Mouse (Mus musculus): ENCODE data around the gene Itga2b.

The Itga2b gene

DNA sequence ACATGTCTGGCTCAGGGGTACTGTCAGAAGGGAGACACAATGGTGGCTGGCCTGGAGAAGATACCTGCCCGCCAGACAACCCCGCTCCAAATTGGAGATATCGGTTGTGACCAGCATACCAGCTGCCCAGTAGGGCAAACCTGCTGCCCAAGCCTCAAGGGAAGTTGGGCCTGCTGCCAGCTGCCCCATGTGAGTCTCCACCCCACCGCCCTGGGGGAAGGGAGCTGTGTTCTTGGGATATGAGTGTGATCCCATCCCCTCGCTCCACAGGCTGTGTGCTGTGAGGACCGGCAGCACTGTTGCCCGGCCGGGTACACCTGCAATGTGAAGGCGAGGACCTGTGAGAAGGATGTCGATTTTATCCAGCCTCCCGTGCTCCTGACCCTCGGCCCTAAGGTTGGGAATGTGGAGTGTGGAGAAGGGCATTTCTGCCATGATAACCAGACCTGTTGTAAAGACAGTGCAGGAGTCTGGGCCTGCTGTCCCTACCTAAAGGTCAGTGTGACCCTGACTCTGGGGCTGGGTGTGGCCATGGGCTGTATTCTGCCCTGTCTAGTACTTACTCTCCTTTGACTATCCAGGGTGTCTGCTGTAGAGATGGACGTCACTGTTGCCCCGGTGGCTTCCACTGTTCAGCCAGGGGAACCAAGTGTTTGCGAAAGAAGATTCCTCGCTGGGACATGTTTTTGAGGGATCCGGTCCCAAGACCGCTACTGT is 34.0 kb downstream of the Itga2b start:
- peak; percentile 21 for DNase-seq

DNA sequence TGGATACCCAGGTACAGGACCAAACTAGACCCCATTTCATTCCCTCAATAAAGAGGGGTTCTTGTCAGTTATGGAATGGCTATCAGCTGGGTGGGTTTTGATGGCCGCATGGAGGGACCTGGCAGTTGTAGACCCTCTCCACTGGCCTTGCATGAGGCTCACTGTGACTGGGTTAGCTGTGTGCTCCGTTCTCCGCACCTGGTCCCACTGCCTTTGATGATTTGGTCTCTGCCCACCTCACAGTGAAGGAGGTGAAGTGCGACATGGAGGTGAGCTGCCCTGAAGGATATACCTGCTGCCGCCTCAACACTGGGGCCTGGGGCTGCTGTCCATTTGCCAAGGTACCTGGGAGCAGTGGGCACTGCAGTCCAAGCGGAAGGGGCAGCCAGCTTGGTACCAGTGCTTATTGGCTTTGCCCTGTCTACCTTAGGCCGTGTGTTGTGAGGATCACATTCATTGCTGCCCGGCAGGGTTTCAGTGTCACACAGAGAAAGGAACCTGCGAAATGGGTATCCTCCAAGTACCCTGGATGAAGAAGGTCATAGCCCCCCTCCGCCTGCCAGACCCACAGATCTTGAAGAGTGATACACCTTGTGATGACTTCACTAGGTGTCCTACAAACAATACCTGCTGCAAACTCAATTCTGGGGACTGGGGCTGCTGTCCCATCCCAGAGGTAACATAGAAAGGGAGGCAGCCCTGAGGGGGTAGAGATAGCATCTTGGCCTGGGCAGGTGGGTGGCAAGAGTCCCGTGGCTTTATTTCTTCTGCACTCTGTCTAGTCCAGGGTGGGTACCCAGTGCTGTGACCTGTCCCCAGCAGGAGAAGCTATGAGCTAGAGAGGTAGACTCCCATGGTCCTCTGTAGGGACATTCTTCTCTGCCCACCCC is 34.9 kb downstream of the Itga2b start:
- peak; percentile 9 for DNase-seq

DNA sequence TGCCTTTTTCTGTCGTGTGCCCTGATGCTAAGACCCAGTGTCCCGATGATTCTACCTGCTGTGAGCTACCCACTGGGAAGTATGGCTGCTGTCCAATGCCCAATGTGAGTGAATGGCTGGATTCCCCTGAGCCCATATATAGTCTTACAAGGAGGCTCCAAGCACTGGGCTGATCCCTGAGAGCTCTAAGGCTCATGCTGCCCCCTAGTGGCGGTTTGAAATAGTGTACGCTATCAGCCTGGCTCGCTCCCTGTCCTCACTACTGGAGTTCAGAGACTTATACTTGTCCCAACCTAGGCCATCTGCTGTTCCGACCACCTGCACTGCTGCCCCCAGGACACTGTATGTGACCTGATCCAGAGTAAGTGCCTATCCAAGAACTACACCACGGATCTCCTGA is 35.5 kb downstream of the Itga2b start:
- DNase-seq = peak; percentile 89

DNA sequence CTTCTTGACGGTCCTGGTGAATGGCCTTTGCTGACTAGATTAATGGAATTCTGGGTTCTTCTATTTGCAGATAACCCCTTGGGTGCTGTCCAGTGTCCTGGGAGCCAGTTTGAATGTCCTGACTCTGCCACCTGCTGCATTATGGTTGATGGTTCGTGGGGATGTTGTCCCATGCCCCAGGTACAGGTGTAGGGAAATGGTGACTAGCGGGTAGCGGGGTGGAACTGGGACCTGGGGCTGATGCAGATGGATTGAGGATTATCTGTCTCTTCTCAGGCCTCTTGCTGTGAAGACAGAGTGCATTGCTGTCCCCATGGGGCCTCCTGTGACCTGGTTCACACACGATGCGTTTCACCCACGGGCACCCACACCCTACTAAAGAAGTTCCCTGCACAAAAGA is 36.1 kb downstream of the Itga2b start:
- DNase-seq = no peak

DNA sequence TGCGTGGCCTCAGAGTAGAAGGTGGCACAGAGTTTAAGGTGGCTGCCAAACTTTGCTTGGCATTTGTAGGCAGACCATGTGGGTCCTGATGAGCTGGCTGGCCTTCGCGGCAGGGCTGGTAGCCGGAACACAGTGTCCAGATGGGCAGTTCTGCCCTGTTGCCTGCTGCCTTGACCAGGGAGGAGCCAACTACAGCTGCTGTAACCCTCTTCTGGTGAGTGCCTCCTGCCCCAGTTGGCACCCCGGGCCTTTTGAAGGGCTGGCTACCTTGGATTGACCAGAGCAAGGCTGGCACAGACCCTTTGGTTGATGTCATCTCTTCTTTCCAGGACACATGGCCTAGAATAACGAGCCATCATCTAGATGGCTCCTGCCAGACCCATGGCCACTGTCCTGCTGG is 37.0 kb downstream of the Itga2b start:
- no peak for DNase-seq

DNA sequence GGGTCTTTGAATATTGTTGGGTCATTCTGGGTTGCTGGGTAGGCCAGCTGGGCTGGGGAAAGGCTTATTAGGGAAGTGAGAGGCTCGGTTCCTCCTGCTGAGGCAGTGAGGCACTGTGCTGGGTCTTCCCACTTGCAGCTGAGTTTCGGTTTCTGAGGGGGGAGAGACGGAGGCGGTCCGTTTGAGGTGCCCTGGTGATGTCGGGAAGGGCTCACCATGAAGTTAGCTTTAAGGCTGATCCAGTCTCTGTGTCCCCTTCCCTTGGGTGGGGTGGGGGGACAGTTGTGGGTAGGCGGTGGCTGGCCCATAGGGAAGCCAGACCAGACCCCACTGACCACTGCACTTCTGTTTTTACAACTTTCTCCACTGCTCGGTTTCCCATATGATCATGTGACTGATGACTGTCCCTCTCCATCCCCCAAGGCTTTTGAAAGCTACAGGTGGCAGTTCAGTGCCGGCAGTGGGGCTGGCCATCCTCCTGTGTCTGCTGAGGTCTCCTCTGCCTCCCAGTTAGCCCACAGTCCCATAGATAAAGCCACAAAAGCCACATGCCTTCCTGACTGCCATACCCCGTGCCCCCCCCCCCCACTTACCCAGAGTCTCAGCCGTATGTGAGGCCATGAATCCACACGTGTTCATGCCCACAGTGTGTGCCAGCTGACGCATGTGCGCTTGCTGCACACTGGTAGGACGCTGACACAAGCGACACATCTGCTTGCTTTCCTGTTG is 37.6 kb downstream of the Itga2b start:
- no peak for DNase-seq

DNA sequence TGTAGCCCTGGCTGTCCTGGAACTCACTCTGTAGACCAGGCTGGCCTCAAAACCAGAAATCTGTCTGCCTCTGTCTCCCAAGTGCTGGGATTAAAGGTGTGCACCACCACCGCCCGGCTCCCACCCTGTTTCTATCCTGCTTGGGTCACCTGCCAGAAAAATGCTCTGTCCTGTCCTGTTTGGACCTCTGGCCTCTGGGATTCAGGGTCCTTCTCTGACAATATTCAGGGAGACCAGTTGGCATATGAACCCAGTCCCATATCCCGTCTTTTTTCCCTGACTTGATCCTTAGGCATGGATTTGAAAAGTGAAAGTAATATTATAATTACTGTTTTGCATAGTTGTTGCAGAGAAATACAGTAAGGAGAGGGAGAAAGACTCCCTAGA is 38.2 kb downstream of the Itga2b start:
- DNase-seq = no peak

DNA sequence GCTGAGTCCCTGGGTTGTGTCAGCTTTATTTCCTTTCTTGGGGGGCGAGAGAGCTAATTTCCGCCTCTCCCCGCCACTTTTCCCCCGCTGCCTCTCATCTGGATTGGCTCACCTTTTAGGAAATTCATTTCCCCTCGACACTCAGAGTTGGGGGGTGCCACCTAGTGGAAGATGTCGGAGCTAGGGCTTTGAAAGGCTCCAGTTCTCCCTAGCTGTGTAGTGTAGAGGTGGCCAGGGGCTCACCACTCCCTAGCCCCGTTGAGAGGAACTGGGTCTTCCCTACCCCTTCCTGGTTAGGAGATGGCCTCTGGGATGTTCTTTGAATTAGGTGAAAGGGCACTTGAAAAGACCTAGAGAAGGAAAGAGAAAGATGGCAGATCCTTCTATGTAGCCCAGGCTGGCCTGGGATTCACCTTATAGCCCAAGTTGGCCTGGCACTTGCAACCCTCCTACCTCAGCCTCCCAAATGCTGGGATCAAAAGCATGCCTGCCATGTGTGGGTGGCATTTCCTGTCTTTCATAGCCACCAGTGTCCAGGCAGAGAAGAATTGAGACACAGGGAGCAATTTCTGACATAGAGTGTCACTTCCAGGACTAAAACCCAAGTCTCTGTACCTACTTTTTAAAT is 38.8 kb downstream of the Itga2b start:
- DNase-seq = peak; percentile 84

DNA sequence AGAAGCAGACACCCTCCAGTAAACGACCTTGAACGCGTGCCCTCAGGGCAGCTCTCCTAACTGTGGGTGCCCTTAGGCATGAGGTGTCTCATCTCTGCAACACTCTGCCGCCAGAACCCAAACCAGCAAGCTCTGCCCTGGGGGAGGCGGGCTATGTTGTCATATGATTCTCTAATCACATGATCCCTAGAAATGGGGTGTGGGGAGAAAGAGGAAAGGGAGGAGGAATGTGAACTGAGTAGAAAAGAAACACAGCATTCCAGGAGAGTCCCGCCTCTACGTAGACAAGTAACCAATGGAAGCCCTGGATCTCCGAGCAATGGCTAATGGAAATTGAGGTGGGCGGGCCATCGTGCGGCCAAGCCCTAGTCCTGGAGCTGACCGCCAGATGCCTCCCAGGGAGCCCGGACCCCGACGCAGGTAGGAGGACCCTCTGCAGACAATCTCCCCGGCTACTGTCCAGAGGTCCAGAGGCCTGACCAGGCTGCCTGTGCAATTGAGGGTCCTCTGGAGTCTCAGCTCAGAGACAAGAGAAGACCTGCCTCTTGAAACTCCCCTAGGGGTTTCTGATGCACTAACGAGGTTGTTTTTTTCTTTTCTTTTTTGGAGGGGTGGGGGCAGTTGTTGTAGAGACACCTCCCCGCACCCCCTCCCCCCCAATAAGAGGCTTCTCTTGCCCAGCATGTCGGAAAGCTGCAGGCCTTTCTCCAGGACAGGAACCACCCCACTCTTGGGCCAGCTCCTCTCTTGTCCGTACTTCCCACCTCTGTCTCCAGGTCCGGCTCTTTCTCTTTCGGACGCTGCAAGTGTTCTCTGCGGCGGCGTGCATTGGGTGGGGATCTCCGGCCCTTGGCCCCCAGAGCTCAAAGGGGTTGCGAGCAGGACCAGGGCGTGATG is 39.6 kb downstream of the Itga2b start, which contains the start of gene Grn:
Gene Grn, plus strand, starts transcription at position 195 of the 897 bp plus-strand sequence.
- peak; percentile 95 for DNase-seq

DNA sequence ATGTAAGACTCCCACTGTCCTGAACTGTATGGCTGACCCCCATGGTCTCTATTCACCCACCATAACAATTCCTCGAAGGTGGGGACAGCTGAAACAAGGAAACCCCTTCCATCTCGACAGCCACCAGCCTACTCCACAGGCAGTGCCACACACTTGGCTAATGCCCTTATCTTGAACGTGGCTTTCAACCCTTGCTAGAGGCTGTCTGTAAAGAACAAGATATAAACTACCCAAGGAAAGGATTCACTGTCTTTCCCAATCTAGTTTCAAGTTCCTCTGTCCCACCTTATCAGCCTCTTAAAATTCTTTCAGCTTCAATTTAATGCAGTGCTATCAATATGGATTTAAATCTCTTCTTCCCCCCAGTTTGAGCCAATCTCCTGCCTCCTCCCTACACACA is 40.4 kb downstream of the Itga2b start:
- no peak for DNase-seq

DNA sequence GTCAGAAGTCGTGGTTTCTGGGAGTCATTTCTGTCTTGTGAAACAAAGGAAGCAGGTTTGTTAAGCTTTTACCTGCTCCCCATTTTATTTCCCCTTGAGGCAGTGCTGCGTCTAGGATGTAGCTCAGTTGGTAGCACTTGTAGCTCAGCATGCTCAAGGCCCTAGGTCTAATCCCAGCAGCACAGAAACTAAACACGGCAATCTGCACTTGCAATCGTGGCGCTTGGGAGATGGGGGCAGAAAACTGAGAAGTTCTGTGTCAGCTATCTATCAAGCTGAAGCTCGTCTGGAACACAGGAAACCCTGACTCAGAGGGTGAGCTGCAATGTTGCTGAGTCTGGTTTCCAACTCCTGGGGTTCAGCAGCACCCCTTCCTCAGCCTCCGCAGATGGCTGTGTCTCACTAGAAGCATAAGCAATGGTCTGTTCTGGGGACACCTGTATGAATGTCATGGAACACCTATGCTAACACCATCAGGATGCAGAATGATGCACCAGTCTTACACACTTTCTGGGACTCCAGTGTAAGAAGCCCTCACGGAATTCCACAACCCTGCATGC is 40.9 kb downstream of the Itga2b start:
- DNase-seq = no peak

DNA sequence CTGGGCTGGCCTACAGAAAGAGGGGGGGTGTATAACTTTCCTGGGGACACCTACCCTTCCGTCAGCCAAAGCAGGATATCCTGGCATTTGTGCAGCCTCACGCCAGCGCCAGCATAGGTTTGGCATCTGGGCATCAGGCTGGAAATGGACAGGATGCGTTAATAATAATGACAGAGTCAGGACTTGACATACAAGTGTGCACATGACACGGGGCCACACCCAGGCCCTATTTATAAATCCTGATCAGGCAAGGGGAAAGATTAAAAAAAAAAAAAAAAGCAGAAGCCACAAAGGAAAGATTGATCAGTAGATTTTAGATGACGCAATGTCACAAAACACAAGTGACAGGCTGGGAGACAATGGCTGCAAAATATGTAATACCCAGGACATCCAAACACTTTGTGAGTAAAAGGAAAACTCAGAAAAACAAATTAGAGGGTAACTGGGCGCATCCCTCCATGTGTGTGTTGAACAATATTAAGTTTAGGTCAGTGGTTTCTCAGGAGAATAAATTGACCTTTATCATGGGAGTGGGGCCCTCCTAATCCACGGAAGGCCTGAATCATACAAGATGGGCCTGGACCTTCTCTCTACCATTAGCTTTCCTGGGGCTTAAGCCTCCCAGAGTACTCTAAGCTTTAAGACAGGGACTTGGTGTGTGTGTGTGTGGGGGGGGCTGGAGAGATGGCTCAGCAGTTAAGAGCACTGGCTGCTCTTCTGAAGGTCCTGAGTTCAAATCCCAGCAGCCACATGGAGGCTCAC is 44.2 kb downstream of the Itga2b start:
- no peak for DNase-seq

DNA sequence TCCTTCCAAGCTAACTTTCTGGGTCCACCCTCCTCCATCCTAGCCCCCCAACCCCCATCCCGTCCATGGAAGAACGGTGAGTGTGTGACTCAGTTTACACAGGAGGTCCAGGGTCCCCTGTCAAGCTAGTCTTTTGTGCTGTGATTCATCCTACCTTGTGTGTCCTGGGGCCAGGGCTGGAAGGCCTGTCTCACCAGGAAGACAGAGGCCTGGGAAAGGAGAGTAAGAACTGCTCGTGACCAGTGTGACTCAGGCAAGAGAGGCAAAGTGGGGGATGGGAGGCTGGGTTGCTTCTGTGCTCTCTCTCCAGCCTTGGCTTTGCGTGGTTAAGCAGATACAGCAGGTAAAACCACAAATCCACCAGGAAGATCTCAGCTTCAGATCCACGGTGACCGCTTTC is 45.3 kb downstream of the Itga2b start:
- DNase-seq = no peak

DNA sequence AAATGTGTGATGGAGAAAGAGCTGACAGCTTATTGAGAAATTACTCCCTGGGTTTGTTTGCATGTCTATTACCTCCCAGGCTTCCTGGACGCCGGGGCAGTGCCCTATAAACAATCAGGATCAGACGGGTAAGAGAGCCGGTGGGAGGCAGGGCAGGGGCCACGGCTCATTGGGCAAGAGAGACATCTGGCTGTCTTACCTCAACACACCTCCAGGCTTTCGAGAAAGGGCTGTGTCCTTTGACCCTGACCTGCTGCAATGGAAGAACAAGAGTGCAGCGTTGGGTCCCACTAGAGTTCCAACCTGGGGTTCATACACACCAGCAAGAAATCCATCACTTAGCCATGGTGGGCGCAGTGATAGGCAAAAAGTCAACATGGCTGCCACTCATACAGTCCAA is 48.4 kb downstream of the Itga2b start:
- DNase-seq = no peak

DNA sequence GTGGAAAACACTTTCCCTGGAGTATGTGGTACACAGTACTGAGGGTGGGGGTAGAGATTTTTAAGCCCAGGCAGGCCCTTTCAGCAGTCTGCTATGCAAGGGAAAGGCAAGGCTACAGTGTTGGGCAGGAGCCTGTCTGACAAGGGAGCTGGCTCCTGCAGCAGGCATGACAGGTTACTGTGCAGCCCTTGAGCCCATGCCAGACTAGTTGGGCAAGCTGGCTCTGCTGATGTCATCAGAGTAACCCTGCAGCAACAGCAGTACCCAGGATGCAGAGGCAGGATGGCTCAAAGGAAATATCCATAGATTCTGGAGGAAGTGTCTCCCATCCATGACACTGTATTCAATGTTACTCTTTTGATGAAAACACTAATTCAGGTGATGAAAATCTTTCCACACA is 51.0 kb downstream of the Itga2b start:
- no peak for DNase-seq

DNA sequence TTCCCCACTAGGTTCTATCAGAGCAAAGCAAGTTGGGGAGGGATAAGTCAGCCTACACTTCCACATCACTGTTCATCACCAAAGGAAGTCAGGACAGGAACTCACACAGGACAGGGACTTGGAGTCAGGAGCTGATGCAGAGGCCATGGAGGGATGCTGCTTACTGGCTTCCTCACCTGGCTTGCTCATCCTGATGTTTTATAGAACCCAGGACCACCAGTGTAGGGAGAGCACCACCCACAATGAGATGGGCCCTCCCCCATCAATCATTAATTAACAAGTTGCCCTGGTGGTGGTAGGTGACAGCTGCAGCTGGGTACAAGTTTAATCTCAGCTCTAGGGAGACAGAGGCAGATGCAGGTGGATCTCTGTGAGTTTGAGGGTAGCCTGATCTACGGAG is 52.8 kb downstream of the Itga2b start:
- DNase-seq = no peak

DNA sequence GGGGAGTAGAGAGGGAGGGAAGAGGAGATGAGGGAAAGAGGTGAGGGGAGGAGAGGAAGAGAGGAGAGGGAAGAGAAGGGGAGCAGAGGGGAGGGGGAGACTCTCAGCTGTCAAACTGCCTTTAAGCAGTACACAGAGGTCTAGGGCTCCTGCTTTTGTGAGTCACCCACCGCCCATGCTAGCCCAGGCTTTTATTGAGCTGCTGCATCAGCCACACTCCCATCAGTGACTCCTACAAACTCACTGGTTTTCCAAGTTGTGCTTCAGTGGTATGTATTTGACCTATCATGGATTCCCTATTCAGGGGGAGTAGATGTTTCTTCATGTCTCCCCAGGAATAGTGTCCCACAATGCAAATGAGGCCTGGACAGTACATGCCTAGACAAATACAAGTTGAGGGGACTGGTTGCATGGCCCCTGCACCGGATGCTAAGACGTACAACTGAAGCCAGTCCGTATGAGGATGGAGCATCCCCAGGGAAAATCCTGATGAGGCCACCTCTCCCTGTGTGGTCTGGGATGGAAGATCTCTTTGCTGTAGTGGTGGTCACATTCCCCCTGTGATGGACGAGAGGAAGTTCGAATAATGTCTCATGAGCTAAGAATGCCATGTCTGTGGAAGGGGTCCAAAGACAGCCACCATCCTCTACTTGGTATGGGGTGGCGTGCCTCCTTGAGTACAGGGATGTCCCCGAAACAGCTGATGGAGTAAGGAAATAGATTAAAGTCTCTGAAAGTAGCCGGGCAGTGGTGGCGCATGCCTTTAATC is 54.7 kb downstream of the Itga2b start:
- no peak for DNase-seq

DNA sequence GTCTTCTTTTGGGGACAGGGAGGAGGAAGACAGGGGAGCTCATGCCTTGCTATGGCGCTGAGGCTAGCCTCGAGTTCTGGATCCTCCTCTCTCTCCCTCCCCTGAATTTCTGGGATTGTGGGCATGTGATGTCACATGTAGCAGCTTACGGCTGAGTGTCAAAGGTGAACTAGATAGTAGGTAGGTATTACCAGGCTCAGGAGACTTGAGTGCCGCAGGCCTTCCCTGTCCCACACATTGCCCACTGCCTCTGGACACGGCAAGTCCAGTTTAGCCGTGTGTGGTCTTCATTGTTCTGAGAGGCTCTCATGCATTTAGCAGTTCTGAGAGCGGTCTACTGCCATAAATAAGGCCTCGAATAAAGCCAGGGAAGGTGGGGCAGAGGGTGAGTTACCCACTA is 56.9 kb downstream of the Itga2b start:
- DNase-seq = no peak

DNA sequence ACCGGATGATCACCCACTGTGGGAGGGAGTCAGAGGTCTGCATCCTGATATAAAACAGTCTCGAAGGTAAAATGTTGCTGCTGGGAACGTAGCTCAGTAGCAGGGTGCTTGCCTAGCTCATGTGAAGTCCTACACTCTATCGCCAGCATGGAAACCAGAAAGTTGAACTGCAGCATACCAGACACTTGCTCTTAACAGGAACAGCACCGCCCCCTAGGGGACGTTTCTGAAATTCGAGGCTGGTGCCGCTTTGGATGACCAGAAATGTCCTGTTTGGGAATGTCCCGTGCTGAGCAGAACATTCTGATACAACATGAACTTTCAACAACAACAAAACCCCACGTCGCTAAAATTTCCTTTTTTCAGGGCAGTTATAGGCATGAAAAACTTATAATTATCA is 58.2 kb downstream of the Itga2b start:
- DNase-seq = peak; percentile 88

DNA sequence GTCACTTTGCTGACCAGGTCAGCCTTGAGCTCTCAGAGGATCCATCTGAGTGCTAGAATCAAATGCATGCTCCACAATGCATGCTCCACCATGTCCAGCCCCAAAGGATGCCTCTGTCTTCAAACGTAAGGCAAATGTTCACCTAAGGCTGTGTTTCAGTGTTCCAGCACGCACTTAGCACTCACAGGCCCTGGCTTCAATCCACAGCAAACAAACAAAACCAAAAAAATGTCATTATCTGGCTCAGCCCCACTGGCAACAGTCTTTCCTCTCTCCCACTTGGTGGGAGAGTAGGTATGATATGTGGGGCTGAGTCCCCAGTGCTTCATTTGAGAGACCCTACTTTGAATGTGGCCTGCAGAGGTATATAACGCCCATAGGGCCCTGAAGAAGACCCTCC is 58.9 kb downstream of the Itga2b start:
- DNase-seq = no peak
